Mouse (Mus musculus) thymus, adult 2 months (tissue): ENCODE results near the gene Zfp618. TPM values are rescaled to one million over a fixed set of nuclear protein-coding genes. Genes with fewer than 3 reads are reported as not detected.

Experiments
- DNase-seq: peaks from one replicate; pipeline ENCODE4 v3.0.0; 2021
- H3K27ac ChIP-seq: fragments of 200-500 bp; 2 replicates; pipeline ENCODE4 v1.5.1; 2012; ENCODE audit warnings: low read length, control low read depth; ENCODE audit not compliant: control insufficient read depth, insufficient read depth
- H3K27me3 ChIP-seq: fragments of 200-500 bp; 2 replicates; pipeline ENCODE4 v1.6.1; 2012; ENCODE audit warnings: mild to moderate bottlenecking, low read length, moderate library complexity, mixed read lengths; ENCODE audit not compliant: control insufficient read depth, insufficient read depth
- H3K36me3 ChIP-seq: fragments of 200-500 bp; 2 replicates; pipeline ENCODE4 v1.6.1; 2012; ENCODE audit warnings: mild to moderate bottlenecking, low read length, moderate library complexity; ENCODE audit not compliant: control insufficient read depth, insufficient read depth
- H3K4me1 ChIP-seq: fragments of 200-500 bp; replicated peaks from 2 replicates; pipeline ENCODE4 v1.6.1; 2012; ENCODE audit warnings: low read length; ENCODE audit not compliant: control insufficient read depth, insufficient read depth
- H3K4me3 ChIP-seq: fragments of 200-500 bp; 2 replicates; pipeline ENCODE4 v1.5.1; 2012; ENCODE audit warnings: mild to moderate bottlenecking, low read length, control low read depth, moderate library complexity; ENCODE audit not compliant: control insufficient read depth, insufficient read depth
- CTCF ChIP-seq: fragments of 200-500 bp; IDR thresholded peaks from 2 replicates; pipeline ENCODE4 v1.5.1; 2012; ENCODE audit warnings: mild to moderate bottlenecking, control low read depth, low read length, moderate library complexity, borderline replicate concordance; ENCODE audit not compliant: control insufficient read depth, poor library complexity, insufficient read depth; ENCODE audit errors: extremely low read depth
- POLR2A ChIP-seq: fragments of 200-500 bp; IDR thresholded peaks from 2 replicates; pipeline ENCODE4 v1.6.1; 2012; ENCODE audit warnings: mild to moderate bottlenecking, low read length, control low read depth, moderate library complexity; ENCODE audit not compliant: control insufficient read depth, poor library complexity, insufficient read depth; ENCODE audit errors: extremely low read depth
- WGBS: fragments of 180-500 bp; shearing (Covaris S2); methylation state at CpG from one replicate; pipeline ENCODE4 v1.1.7; 2018; 5-methylcytosine and 5-hydroxymethylcytosine counted together
- polyA plus RNA-seq: library from polyadenylated mRNA; depleted of rRNA; stranded (reverse); fragments of >200 nt; gene quantifications from 2 replicates; pipeline ENCODE4 v1.2.3, GENCODE M21; 2012

Gene Zfp618
- polyA plus RNA-seq, 1 experiment = 1.9 TPM

GRCm38 (mm10) chr4:63118639-63119437, 153.5 kb downstream of the Zfp618 start:
- WGBS = 83% methylated on average over 5 of the region's 5 CpGs
- Histone ChIP-seq H3K4me3 (no peak overlapping the region), H3K27me3 (no peaks in the 10 kb centered on the region), H3K27ac (no peak overlapping the region), H3K36me3 (no peaks in the 10 kb centered on the region), H3K4me1 (peaks cover 12% of the 10 kb centered on the region)
- DNase-seq = peak; percentile 82
- TF ChIP-seq CTCF (peak; percentile 85; the same call in 1 of the 2 replicates), POLR2A (no peak)

GRCm38 (mm10) chr4:63124861-63125466, 159.6 kb downstream of the Zfp618 start:
- 88% methylated on average over 8 of the region's 8 CpGs for WGBS
- peaks cover 20% of the 10 kb centered on the region for H3K4me1 ChIP-seq
- no peaks in the 10 kb centered on the region for H3K36me3 ChIP-seq
- H3K27ac ChIP-seq = no peak overlapping the region
- DNase-seq = no peak
- no peaks in the 10 kb centered on the region for H3K27me3 ChIP-seq
- no peak for TF ChIP-seq POLR2A
- no peak for TF ChIP-seq CTCF
- H3K4me3 ChIP-seq = no peak overlapping the region

- no peaks in the 10 kb centered on the region for H3K27me3 ChIP-seq
- TF ChIP-seq POLR2A (no peak), CTCF (no peak)
- H3K36me3 ChIP-seq = no peaks in the 10 kb centered on the region
- H3K4me1 ChIP-seq = peaks cover 18% of the 10 kb centered on the region
- no peak overlapping the region for H3K4me3 ChIP-seq
- WGBS = 99% methylated on average over 5 of the region's 5 CpGs
- no peak for DNase-seq
- H3K27ac ChIP-seq = no peak overlapping the region
Observed at GRCm38 (mm10) chr4:63129891-63130624, 164.7 kb downstream of the Zfp618 start.

GRCm38 (mm10) chr4:63147268-63147667, 181.9 kb downstream of the Zfp618 start:
- TF ChIP-seq POLR2A = no peak
- no peak for TF ChIP-seq CTCF
- Histone ChIP-seq H3K27ac (no peak overlapping the region), H3K4me1 (no peaks in the 10 kb centered on the region), H3K4me3 (no peak overlapping the region), H3K27me3 (no peaks in the 10 kb centered on the region), H3K36me3 (no peaks in the 10 kb centered on the region)
- 97% methylated on average over 6 of the region's 6 CpGs for WGBS
- no peak for DNase-seq

GRCm38 (mm10) chr4:63151127-63151526, 185.8 kb downstream of the Zfp618 start:
- WGBS = 55% methylated on average over 6 of the region's 6 CpGs
- Histone ChIP-seq H3K4me1 (no peaks in the 10 kb centered on the region), H3K4me3 (no peak overlapping the region), H3K27ac (no peak overlapping the region), H3K27me3 (no peaks in the 10 kb centered on the region), H3K36me3 (no peaks in the 10 kb centered on the region)
- no peak for DNase-seq
- TF ChIP-seq POLR2A (no peak), CTCF (no peak)

- Histone ChIP-seq H3K27me3 (no peaks in the 10 kb centered on the region), H3K27ac (no peak overlapping the region), H3K4me3 (no peak overlapping the region), H3K36me3 (no peaks in the 10 kb centered on the region), H3K4me1 (no peaks in the 10 kb centered on the region)
- 89% methylated on average over 4 of the region's 4 CpGs for WGBS
- TF ChIP-seq CTCF = no peak
- no peak for TF ChIP-seq POLR2A
- DNase-seq = no peak
Observed at GRCm38 (mm10) chr4:63154028-63154427, 188.7 kb downstream of the Zfp618 start.
